Mouse (Mus musculus) spleen, adult 18-20 months (tissue): ENCODE data around the gene Slc2a1.

Experiments used
- DNase-seq, 2 experiments: peaks; one replicate each; pipeline ENCODE4 v3.0.0; 2022; ENCODE audit warnings: mixed read lengths in 2 of 2

The Slc2a1 gene

DNA sequence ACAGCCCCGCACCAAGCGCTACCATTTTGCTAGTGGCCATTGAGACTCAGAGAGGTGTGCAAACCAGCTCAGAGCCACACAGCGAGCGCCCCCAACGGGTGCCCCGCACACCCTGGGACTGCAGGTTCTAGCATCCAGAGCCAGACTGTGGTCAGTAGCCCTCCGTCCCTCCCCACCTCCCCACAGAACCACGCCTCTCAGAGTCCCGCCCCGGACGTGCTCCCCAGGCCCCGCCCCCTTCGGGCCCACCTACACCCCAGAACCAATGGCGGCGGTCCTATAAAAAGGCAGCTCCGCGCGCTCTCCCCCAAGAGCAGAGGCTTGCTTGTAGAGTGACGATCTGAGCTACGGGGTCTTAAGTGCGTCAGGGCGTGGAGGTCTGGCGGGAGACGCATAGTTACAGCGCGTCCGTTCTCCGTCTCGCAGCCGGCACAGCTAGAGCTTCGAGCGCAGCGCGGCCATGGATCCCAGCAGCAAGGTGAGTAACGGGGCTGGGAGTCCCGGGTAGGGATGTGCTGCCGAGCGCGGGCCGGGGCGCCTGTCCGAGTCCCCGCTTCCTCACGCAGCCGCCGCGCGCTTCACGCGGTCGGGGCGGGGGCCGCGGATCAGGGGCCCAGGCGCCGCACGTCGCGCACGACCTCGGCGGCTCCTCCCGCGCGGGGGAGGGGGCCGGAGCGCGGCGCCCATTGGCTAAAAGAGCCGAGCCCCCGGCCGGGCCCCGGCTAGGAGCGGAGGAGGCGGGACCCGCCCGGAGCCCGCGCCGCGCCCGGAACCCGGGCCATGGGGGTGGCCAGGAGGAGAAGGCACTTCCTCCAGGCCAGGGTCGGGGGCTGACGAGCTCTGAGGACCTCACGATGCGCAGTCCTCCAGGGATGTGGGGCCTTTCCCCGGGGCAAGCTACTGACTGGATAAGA lies at the start of gene Slc2a1:
Gene Slc2a1, plus strand, starts transcription at position 217 of the 914 bp plus-strand sequence.
- DNase-seq: peak; percentile 90 to 92

DNA sequence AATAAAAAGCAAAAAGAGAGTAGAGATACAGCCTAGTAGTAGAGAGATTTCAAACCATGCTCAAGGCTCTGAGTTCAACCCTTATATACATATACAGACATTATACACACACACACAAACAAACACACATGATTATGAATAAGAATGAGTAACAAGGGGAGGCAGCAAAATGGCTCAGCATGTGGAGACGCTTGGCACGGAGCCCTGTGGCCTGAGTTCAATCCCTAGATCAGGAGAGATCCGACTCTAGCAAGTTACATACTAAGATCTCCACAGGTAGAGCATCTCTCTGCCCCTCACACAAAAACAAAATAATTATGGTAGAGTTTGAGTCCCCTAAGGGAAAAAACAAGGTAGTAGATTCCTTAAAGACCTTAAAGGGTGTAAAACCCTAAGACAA lies 41.7 kb upstream of the Slc2a1 start:
- no peak for DNase-seq

DNA sequence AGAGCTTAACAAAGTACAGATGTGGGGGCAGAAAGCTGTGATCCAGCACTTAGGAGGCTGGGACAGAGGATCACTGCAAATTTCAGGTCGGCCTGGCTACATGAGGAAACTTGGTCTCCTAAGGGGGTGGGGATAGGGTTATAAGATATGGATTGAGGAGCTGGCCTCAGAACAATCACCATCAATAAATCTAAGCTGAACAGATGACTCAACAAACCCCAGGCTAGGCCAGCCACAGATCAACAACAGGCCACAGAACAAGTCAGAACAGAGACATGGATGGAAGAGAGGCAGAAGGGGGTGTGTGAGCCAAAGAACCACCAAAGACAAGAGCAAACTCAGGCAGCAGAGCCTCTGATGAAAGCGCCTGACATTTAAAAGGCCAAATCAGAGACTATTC lies 41.3 kb upstream of the Slc2a1 start:
- DNase-seq: no peak

DNA sequence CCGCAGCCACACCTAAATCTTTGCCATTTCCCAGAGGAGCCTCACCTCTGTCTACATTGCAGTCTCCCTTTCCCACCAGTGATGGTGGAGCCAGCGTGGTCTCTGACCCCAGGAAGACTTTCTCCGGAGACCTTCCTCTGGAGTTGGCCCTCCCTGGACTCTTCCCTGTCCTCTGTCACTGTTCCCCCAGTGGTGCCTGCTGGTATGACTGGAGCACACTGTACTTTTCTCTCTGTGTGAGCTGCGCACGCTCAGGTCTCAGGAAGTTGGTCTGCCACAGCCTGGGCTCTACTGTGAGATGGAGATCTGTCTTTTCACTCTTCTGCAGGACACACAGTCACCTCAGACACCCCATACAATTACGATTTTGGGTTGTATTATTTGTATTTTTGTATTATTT lies 39.6 kb upstream of the Slc2a1 start:
- DNase-seq: no peak

DNA sequence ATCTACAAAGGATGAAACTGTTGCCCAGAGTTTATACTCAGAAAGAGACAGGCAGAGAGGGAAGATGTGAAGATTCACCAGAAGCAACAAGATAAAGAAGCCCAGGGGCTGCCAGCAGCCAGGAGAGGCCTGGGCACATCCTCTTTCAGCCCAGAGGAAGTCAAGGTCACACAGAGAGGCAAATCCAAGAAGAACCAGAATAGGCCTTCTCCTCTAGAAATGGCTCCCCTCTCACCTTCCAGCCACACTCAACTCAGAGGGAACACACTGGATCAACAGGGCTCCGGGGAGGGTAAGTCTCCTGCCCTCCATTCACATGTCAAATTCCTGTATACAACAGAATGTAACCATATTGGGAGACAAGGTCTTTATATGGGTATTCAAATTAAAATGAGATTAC lies 38.3 kb upstream of the Slc2a1 start:
- no peak for DNase-seq

DNA sequence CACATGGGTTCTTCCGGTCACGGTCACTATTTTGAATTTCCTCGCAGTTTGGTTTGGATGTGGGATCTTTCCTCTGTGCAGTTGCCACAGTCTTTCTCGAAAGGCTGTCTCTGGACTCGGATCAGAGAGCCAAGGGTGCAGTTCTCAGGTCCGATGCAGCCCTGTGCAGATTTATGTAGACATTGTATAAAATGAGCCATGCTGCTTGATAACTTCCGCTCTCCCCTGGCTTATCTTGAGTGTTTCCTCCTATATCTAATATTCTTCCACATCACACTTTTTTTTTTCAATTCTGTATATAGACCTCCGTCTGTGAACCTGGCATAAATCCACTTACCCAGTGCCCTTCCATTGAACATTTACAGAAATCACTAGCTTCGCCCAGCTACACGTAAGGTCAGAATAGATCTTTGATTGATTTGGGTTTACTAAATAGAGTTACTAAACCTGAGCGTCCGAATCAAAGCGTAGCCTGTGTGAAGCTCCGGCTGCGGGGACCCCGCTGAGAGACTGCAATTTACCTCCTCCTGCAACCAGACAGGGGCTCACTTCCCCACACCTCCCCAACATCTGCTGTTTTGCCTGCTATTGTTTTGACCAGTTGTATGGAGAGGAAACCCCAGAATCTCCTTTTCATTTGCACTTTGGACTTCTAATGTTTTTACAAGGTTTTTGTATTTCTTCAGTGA lies 37.4 kb upstream of the Slc2a1 start:
- no peak for DNase-seq

DNA sequence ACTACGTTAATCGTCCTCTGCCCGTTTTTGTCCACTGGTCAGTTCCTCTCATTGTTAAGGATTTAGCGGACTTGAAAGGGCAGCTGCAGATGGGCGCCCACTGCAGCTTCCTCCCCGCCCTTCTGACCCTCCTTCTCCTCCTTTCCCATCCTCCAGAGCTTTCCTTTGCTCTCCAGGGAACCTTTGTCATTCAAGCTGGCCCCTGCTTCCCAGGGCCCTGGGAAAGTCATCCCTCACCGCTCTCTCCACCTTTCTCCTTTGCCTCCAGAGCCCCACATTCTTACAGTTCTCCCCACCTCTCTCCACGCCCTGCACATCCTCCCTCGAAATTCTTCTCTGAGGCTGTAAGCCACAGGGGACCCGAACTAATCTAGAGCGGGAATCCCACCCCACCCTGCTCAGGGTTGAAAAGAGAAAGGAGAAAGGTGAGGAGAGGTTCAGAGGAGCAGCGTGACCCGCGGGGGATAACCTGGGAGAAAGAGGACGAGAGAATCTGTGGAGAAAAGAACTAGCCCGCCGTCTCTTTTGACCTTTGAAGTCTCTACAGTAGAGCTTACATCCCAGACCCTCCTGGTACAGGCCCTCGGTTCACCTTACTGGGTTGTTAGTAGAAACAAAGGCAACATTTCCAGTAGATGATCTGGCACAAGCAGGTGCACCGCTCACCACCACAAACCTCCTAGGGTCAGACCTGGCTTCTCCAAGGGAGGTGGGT lies 36.7 kb upstream of the Slc2a1 start:
- DNase-seq: no peak

DNA sequence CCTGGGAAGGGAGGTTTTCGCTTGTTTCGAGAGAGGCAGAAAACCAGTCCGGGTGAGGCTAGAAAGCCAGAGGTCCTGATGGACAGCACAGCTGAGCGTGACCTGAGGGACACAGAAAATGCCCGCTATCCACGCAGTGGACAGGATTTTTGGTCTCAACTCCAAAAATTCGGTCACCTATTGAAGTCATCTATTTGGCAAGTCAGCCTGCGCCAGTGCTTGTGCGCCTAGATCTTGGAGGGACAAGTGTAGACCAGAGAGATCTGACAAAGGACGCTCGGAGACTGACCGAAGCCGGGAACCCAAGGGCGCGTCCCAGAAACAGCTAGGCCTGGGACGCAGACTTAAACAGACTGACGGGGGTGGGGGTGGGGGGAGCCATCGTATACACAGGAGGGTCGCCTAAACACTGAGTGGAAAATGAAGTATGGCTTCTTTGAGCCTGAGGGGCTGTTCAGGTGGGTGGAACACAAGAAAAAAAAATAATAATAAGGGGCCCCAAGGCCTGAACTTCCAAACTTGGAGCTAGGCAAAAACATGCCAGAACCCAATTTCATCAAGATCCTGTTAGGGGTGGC lies 36.1 kb upstream of the Slc2a1 start:
- DNase-seq: no peak

DNA sequence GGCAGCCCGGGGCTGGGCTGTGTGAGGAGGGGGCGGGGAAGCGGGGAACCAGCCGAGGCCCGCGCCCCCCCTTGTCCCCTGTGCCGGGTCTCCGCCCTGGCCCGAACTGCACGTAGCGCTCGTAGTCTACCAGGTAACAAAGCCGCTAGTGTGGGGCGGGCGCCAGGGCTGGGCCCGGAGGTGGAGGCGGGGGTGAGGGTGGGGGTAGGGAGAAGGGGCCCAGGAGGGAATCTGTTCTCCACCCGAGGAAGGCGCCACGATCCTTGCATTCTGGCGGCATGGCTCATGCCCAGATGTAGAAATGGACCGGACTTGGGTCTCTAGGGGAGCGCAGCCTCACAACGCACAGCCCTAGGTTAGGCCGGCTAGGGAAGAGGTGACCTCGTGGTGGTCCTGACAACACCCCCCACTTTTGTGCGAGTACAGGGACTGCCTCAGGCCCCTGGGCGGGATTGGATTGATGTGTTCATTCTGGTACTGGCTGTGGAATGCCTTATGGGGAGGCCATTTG lies 35.5 kb upstream of the Slc2a1 start:
- no peak for DNase-seq

DNA sequence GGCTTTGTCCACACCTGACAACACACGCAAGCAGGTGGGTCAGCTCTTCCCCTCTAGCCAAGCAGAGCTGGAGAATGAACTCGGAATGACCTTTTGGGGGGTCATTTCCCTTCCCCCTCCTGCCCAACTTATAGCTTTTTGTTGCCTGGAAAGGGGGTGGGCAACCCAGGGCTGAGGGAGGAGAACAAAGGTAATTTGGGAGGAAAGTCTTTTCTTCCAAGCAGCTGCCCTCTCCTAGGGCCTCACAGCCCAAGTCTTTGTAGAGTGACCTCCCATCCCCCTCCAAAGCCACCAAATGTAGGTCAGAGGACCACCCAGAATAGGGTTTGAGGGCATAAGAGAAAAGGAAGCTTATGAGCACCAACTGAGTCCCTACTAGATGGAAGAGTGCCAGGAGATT lies 34.9 kb upstream of the Slc2a1 start:
- DNase-seq: no peak

DNA sequence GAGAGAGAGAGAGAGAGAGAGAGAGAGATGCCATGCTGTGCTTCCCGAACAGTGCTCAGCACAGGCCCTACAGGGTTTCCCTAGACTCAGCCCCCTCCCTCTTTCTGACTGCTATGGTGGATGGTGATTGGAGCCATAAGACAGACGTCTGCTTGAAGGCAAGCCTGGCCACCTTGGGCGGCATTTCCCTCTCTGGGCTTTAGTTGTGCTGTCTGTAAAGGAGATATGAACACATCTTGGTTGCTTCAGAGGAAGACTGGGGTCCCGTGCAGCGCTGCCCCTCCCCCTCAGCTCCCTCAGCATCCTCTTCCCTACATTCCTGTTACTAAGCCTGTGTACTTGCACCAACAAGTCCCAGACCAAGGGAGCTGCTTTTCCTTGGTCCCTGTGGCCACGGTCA lies 33.9 kb upstream of the Slc2a1 start:
- DNase-seq: no peak

DNA sequence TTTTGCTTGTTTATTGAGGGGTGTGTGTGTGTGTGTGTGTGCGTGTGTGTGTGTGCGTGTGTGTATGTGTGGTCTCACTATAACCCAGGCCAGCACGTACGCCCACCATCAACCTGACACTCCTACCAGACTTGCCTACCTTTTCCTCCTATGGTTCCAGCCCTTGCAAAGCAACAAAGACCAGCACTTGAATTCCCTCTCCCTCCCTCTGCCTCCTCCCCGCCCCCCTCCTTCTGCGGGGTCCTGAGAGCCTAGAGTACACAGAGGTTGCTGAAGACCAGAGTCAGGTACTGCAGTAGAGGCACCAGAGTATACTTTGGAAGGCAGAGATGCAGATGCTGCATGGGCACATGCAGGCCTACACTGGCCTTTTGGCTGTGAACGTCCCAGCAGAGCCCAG lies 33.2 kb upstream of the Slc2a1 start:
- no peak for DNase-seq

DNA sequence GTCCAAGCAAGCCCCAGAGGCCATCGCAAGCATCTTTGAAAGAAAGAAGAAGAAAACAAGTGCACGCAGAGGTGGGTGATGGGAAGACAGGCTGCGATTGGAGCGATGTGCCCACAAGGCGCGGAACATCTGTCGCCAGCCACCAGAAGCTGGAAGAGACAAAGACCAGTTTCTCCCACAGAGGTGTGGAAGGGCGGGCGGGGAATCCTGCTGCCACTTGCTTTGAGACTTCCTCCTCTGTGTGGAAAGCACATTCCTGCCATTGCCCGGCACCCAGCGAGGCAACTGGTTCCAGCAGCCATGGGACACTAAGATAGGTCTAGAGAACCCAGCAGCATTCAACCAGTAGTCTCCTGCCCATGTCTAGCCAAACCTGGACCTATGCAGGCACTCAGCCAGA lies 32.2 kb upstream of the Slc2a1 start:
- no peak for DNase-seq

DNA sequence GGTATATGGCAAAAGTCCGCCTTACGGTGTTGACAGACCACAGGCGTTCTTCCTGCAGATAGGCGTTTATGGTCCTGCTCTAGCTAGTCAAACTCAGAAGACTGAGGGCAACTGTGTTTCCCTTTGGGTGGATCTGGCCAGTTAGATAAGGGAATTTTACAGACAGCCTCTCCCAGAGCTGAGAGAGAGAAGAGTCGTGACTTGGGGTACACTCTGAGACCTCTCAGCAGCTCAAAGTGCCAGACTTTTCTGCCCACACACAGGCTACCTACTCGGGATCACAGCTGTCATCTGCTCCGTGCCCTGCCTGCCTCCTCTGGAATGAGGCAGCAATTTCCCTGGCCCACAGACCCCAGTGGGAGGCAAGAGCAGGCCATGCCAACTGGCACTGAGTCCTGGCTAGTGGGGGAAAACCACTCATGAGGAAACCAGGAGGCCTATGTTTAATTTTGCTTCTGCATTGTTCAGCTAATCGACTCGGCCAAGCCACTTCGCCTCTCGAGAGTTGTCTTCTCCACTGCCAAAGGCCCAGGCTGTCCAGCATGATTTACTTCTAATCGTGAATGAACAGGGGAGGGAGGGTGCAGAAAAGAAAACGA lies 31.3 kb upstream of the Slc2a1 start:
- DNase-seq: no peak

DNA sequence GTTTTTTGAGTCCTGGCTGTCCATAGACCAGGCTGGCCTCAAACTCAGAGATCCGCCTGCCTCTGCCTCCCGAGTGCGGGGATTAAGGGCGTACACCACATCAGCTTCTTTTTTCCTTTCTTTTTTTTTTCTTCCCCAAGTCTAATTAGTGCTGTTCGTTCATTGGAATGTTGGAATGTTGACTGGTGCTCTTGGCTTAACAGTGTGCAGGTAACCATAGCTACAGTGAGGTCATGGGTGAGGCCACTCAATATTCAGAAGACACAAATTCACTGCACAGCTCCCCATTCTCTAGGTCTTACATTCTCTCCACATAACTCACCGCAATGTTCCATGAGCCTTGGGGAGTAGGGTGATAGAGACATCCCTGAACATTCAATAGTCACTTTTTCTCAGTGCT lies 28.6 kb upstream of the Slc2a1 start:
- no peak for DNase-seq

DNA sequence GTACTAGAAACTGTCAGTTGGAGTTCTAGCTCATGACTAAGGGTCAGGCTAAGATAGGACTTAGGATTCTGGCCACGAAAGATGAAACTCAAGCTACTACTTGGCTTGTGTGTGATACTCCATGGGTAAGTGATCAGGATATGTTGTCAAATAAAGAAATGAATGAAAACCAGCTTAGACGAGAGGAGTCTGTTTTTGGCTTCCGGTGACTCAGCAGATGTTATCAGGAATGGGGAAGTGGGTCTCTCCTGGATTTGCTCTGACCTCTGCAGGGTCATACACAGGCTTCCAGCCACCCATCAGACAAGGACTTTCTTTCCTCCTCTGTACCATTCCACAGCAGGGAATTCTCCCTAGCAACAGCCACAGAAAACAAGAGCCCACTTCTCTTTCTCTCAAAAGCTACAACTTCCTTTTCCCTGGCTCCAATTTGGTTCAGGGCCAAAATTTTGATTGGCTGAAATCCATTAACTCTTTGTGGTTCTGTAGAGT lies 25.7 kb upstream of the Slc2a1 start:
- DNase-seq: no peak

DNA sequence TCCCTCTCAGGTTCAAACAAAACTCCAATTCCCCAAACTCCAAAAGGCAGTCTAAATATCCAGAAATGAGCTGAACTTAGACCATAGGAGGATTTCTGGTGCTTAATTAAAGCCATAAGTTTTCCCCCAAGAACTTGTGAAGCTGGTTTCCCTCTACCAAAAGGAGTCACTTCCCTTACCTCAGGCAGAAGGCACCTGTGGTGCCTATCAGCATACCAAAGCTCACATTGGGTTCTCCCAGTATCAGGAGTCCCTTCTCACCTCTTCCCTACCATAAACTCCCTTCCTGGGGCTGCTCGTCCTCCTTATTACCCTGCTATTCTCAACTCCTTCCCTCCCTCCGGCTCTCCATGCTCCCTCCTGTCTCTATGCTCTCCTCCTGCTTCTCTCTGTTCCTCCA lies 20.1 kb upstream of the Slc2a1 start:
- no peak for DNase-seq

DNA sequence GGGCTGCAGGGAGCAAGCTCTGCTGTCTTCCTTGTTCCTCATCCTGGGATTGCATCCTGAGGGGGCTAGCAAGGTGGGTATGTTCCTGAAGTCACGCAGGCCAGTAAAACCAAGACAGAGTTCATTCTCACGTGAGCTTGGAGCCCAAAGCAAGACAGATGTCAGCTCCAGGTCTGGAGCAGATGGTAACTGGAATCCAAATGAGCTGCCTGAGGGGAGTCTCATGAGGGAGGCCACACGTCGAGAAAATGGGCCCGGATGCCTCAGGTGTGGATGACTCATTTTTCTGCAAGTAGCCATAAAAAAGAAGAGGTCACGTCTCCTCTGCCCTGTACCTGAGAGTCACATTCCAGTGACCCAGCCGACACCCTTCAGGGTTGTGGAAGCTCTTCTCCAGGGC lies 14.6 kb upstream of the Slc2a1 start:
- no peak for DNase-seq

DNA sequence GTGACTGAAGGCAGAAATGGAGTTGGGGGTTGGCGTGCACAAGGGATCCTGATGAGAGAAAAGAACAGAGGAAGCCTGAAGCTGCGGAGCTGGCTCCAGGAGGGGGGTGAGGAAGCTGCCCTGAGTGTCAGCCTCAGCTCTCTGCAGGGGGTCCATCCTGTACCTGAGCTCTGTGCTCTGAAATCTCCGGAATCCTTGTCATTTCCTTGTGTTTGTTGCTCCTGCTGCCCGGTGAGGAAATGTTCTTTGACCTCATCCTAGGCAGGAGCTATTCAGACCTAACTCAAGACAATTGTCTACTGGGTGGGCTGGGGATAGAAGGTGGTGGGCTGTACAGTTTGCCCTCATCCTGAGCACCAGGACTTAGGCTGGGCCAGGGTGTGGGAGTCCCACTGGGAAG lies 13.5 kb upstream of the Slc2a1 start:
- DNase-seq: no peak

DNA sequence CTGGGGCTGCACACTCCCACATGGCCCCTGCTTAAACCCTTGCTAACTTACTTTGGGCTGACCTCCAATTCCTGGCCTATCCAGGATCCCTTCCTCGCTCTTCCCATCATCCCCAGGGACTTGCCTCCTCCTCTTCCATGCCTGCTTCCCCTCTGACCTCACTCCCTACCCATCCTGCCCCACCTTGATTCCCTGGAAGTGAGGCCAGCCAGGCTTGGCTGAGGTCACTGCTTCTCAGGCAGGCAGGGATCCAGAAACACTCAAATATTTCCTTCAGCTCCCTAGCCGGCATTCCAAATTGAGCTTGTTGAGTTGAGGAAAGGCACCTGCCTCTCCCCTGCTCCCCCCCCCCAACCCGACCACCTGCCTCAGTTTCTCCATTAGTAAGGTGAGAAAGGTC lies 12.1 kb upstream of the Slc2a1 start:
- no peak for DNase-seq

DNA sequence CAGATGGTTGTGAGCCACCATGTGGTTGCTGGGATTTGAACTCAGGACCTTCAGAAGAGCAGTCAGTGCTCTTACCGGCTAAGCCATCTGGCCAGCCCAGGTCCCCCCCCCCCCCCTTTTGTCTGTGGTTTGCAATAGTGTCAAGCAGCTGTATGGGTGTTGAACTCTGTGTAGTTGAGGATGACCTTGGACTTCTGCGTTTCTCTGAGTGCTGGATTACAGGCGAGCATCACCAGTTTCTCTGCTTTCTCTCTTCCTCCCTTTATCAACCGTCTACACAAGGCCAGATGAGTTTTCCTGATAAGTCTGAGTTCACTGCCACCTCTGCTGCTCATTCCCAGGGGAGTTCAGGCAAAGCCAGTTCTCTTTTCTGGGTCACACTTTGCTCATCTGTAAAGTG lies 11.1 kb upstream of the Slc2a1 start:
- DNase-seq: no peak
